Comparison of ENCODE assay signal across 10 mouse cellular contexts in genomic region chr7:44647042-44647724, GRCm38 (mm10). TPM values are rescaled to one million over a fixed set of nuclear protein-coding genes. Genes with fewer than 3 reads are reported as not detected.
DNase-seq lines count a peak whose midpoint lies in the region; ATAC-seq and TF ChIP-seq lines count a peak whose summit lies in the region.
"Had no signal": no experiment of that assay in that cellular context is flagged by ENCODE, and none has a peak within 500 bp of the region (broad histone marks: within the 10 kb centered on the region; RNA-seq: fewer than 3 reads in every experiment).

No protein-coding gene starts in this region.

- no peaks in the 10 kb centered on the region for H3K9me3 ChIP-seq in kidney, embryonic 14.5 days (ENCODE audit: control insufficient read depth, low read length)
- H3K9me3 ChIP-seq in heart, postnatal 0 days (replicated peaks; ENCODE audit: control insufficient read depth, low read length): no peaks in the 10 kb centered on the region
- H3K9me3 ChIP-seq in midbrain, embryonic 11.5 days (ENCODE audit: control insufficient read depth, low read length): no peaks in the 10 kb centered on the region
- H3K9me3 ChIP-seq: embryonic facial prominence, embryonic 13.5 days; megakaryocyte, embryonic 14.5 days had no signal

- no peak overlapping the region for H3K27ac ChIP-seq in kidney, embryonic 14.5 days (ENCODE audit: low read depth, low read length)
- no peak overlapping the region for H3K27ac ChIP-seq in heart, postnatal 0 days (ENCODE audit: low read depth)
- no peak overlapping the region for H3K27ac ChIP-seq in midbrain, embryonic 11.5 days (ENCODE audit: low read depth, low read length)
- H3K27ac ChIP-seq: embryonic facial prominence, embryonic 13.5 days had no signal

- H3K36me3 ChIP-seq in kidney, embryonic 14.5 days (ENCODE audit: control insufficient read depth, insufficient read depth, low read length): no peaks in the 10 kb centered on the region
- H3K36me3 ChIP-seq in heart, postnatal 0 days (replicated peaks; ENCODE audit: control insufficient read depth, insufficient read depth, low read length): no peaks in the 10 kb centered on the region
- no peaks in the 10 kb centered on the region for H3K36me3 ChIP-seq in midbrain, embryonic 11.5 days (ENCODE audit: control insufficient read depth, insufficient read depth, low read length)
- H3K36me3 ChIP-seq in splenic B cell, adult 2 months (ENCODE audit: control insufficient read depth, insufficient read depth, low read length, poor library complexity, severe bottlenecking): no peaks in the 10 kb centered on the region
- H3K36me3 ChIP-seq: embryonic facial prominence, embryonic 13.5 days had no signal

- H3K4me2 ChIP-seq in kidney, embryonic 14.5 days (replicated peaks; ENCODE audit: low read depth, low read length): no peak overlapping the region
- no peak overlapping the region for H3K4me2 ChIP-seq in heart, postnatal 0 days (ENCODE audit: low read depth, low read length)
- H3K4me2 ChIP-seq in midbrain, embryonic 11.5 days: no peak overlapping the region
- H3K4me2 ChIP-seq: embryonic facial prominence, embryonic 13.5 days had no signal

- no peak overlapping the region for H3K4me3 ChIP-seq in kidney, embryonic 14.5 days (ENCODE audit: low read length)
- H3K4me3 ChIP-seq in heart, postnatal 0 days (ENCODE audit: low read depth, low read length): no peak overlapping the region
- H3K4me3 ChIP-seq in midbrain, embryonic 11.5 days (ENCODE audit: low read depth, low read length): no peak overlapping the region
- H3K4me3 ChIP-seq: embryonic facial prominence, embryonic 13.5 days; megakaryocyte, embryonic 14.5 days had no signal

- peaks cover 19% of the 10 kb centered on the region for H3K27me3 ChIP-seq in kidney, embryonic 14.5 days (ENCODE audit: control insufficient read depth, insufficient read depth, low read length)
- peaks cover 21% of the 10 kb centered on the region; the same call in 1 of the 2 replicates for H3K27me3 ChIP-seq in heart, postnatal 0 days (ENCODE audit: control insufficient read depth, insufficient read depth, low read length)
- peaks cover 6% of the 10 kb centered on the region for H3K27me3 ChIP-seq in midbrain, embryonic 11.5 days (ENCODE audit: control insufficient read depth, insufficient read depth, low read length)
- H3K27me3 ChIP-seq in splenic B cell, adult 2 months (ENCODE audit: control insufficient read depth, insufficient read depth, low read length, poor library complexity, severe bottlenecking): no peaks in the 10 kb centered on the region; the same call in 1 of the 2 replicates

- H3K9ac ChIP-seq in kidney, embryonic 14.5 days (ENCODE audit: low read depth, low read length): no peak overlapping the region
- no peak overlapping the region for H3K9ac ChIP-seq in heart, postnatal 0 days (replicated peaks; ENCODE audit: low read depth, low read length)
- H3K9ac ChIP-seq in midbrain, embryonic 11.5 days (ENCODE audit: low read length): no peak overlapping the region
- H3K9ac ChIP-seq: embryonic facial prominence, embryonic 13.5 days had no signal

- H3K4me1 ChIP-seq in kidney, embryonic 14.5 days (ENCODE audit: control insufficient read depth, insufficient read depth, low read length): no peaks in the 10 kb centered on the region
- H3K4me1 ChIP-seq in heart, postnatal 0 days (ENCODE audit: control insufficient read depth, insufficient read depth): no peaks in the 10 kb centered on the region
- no peaks in the 10 kb centered on the region for H3K4me1 ChIP-seq in midbrain, embryonic 11.5 days (ENCODE audit: control insufficient read depth, insufficient read depth, low read length)
- H3K4me1 ChIP-seq: megakaryocyte, embryonic 14.5 days had no signal

- WGBS in kidney, embryonic 14.5 days: 52% methylated on average over 7 of the region's 7 CpGs
- 48% methylated on average over 7 of the region's 7 CpGs for WGBS in heart, postnatal 0 days
- WGBS in midbrain, embryonic 11.5 days: 51% methylated on average over 7 of the region's 7 CpGs

- DNase-seq in kidney, adult 11 months: peak; percentile 38
- peak; percentile 62 for DNase-seq in T-cell, adult 2 months (ENCODE audit: low spot score)
- peak; percentile 41 for DNase-seq in heart, postnatal 0 days (ENCODE audit: low spot score)
- DNase-seq in layer of hippocampus, postnatal 10 days (ENCODE audit: low spot score in 2 of 2): peak; percentile 85 to 87
- DNase-seq in midbrain, embryonic 11.5 days (ENCODE audit: low spot score, missing footprints): peak; percentile 96
- peak; percentile 86 for DNase-seq in splenic B cell, adult 2 months (ENCODE audit: low read depth, low spot score)

- TF ChIP-seq CTCF in heart, postnatal 0 days (IDR thresholded peaks at IDR 0.05; ENCODE audit: low read depth): peak; percentile 57

- no peak for ATAC-seq in kidney, embryonic 14.5 days (ENCODE audit: low FRiP score, low TSS enrichment)
- peak; percentile 68 for ATAC-seq in common myeloid progenitor, adult 5-6 weeks (replicated peaks; ENCODE audit: low read depth, poor library complexity, severe bottlenecking)
- no peak for ATAC-seq in heart, postnatal 0 days (ENCODE audit: insufficient read depth, low read depth)
- no peak for ATAC-seq in midbrain, embryonic 11.5 days (ENCODE audit: low FRiP score)

- TF ChIP-seq EP300 in heart, postnatal 0 days (IDR thresholded peaks at IDR 0.05; ENCODE audit: low read depth): no peak

RNA-seq across cellular contexts. Expression of gene Myh14, which starts 23.5 kb away (rescaled TPM):
- 1.3 and 1.8 TPM in 2 replicates for polyA plus RNA-seq in kidney, embryonic 14.5 days (2014; fragmentation: Nextera tagmentation; extraction: Ambion mirVana)
- total RNA-seq in common myeloid progenitor, adult 5-6 weeks (2017): not detected in 2 replicates
- total RNA-seq in heart, postnatal 0 days (2014; rRNA removed; ENCODE audit: low replicate concordance): 2.9 TPM in 2 replicates
- 0.89 and 1.4 TPM in 2 replicates for polyA plus RNA-seq in heart, postnatal 0 days (2015; fragmentation: Nextera tagmentation; extraction: Ambion mirVana)
- total RNA-seq in layer of hippocampus, postnatal 10 days (2021): 10 to 100 TPM; 17.6 to 17.9 TPM
- polyA plus RNA-seq in midbrain, embryonic 11.5 days (2014; fragmentation: Nextera tagmentation; extraction: Ambion mirVana): 1.1 and 1.3 TPM in 2 replicates

RNA-seq across cellular contexts. Expression of gene Kcnc3, which starts 56.7 kb away (rescaled TPM):
- polyA plus RNA-seq in kidney, embryonic 14.5 days (2014; fragmentation: Nextera tagmentation; extraction: Ambion mirVana): 0.18 and 0.26 TPM in 2 replicates
- total RNA-seq in common myeloid progenitor, adult 5-6 weeks (2017): 0.39 and 1.1 TPM in 2 replicates
- not detected in 2 replicates for total RNA-seq in heart, postnatal 0 days (2014; rRNA removed; ENCODE audit: low replicate concordance)
- polyA plus RNA-seq in heart, postnatal 0 days (2015; fragmentation: Nextera tagmentation; extraction: Ambion mirVana): not detected in 2 replicates
- total RNA-seq in layer of hippocampus, postnatal 10 days (2021): 100 to 1,000 TPM in 1 of 2 experiments, 10 to 100 TPM in 1; 93.0 to 106 TPM
- 0.86 and 1.3 TPM in 2 replicates for polyA plus RNA-seq in midbrain, embryonic 11.5 days (2014; fragmentation: Nextera tagmentation; extraction: Ambion mirVana)

Comparison
In these comparisons a context has a peak if more than half of its experiments do, and no peak if none do; other contexts are left out.
1. DNase-seq: peak in every context shown above with its lines; median percentile 96 in midbrain, embryonic 11.5 days; 86 in layer of hippocampus, postnatal 10 days; 86 in splenic B cell, adult 2 months; 62 in T-cell, adult 2 months; 41 in heart, postnatal 0 days; 38 in kidney, adult 11 months.
2. RNA of gene Kcnc3, which starts 56.7 kb away (total RNA-seq): 93.0 to 106 TPM in layer of hippocampus, postnatal 10 days; 0.39 to 1.1 TPM in common myeloid progenitor, adult 5-6 weeks and not detected in heart, postnatal 0 days; every median in the first group is over 10 times any median in the second.